Mouse (Mus musculus): ENCODE results near the gene Slc25a51. TPM values are rescaled to one million over a fixed set of nuclear protein-coding genes. Genes with fewer than 3 reads are reported as not detected.

Gene Slc25a51
- total and polyA plus RNA-seq, 3 experiments = 27.6 to 44.7 (median 44.4) TPM

GRCm38 (mm10) chr4:45376573-45376972 is 32.0 kb downstream of the Slc25a51 start:
- peaks cover 32 to 56% of the 10 kb centered on the region in 2 experiments for H3K36me3 ChIP-seq (replicated peaks in 1 of 2; ENCODE audit: control insufficient read depth in 1 of 2, insufficient read depth in 1 of 2, low read length in 1 of 2)
- dilution Hi-C loops (cut with MboI; ENCODE audit: extremely low pct_ligation_motif_present, extremely low pct_unique_long_range_greater_than_20kb, low sequenced_read_pairs) = no loop called here

GRCm38 (mm10) chr4:45374879-45375278 is 33.7 kb downstream of the Slc25a51 start:
- no peak for TF ChIP-seq EP300 (IDR thresholded peaks at IDR 0.05; ENCODE audit: low read length)
- no peak for TF ChIP-seq NRF1 (IDR thresholded peaks at IDR 0.05; ENCODE audit: low read depth, low read length)
- TF ChIP-seq TCF12 (IDR thresholded peaks at IDR 0.05; ENCODE audit: low read depth, low read length) = no peak
- TF ChIP-seq MAX (IDR thresholded peaks at IDR 0.05; ENCODE audit: low read length) = no peak
- TF ChIP-seq BHLHE40 (IDR thresholded peaks at IDR 0.05; ENCODE audit: low read depth, low read length) = no peak
- no peak for TF ChIP-seq CHD2 (IDR thresholded peaks at IDR 0.05; ENCODE audit: low read length)
- no peak for TF ChIP-seq ZC3H11A (IDR thresholded peaks at IDR 0.05; ENCODE audit: low read depth, low read length)
- no peak for TF ChIP-seq MXI1 (IDR thresholded peaks at IDR 0.05; ENCODE audit: low read depth, low read length)
- TF ChIP-seq E2F4 (IDR thresholded peaks at IDR 0.05; ENCODE audit: insufficient replicate concordance, low read depth, low read length) = no peak
- no peak for TF ChIP-seq ETS1 (conservative IDR thresholded peaks at IDR 0.05; ENCODE audit: low read depth, low read length)
- TF ChIP-seq UBTF (IDR thresholded peaks at IDR 0.05; ENCODE audit: low read depth, low read length) = no peak
- TF ChIP-seq GABPA (IDR thresholded peaks at IDR 0.05; ENCODE audit: insufficient replicate concordance, low read depth, low read length) = no peak
- no peak for TF ChIP-seq HCFC1 (IDR thresholded peaks at IDR 0.05; ENCODE audit: low read depth, low read length)
- peaks cover 38 to 68% of the 10 kb centered on the region in 2 experiments for H3K36me3 ChIP-seq (replicated peaks in 1 of 2; ENCODE audit: control insufficient read depth in 1 of 2, insufficient read depth in 1 of 2, low read length in 1 of 2)
- H3K9me3 ChIP-seq (replicated peaks; ENCODE audit: low read length) = no peaks in the 10 kb centered on the region

More at GRCm38 (mm10) chr4:45376573-45376972, 32.0 kb downstream of the Slc25a51 start:
- Histone ChIP-seq H3K79me2 (replicated peaks; ENCODE audit: control insufficient read depth, extremely low read depth, insufficient read depth, poor library complexity, severe bottlenecking) (no peaks in the 10 kb centered on the region), H3K9ac (ENCODE audit: insufficient read depth, low read depth) (no peak overlapping the region), H3K4me3 (replicated peaks in 1 of 3; ENCODE audit: low read depth in 2 of 3, low read length in 2 of 3, poor library complexity in 1 of 3) (no peak overlapping the region), H3K9me3 (replicated peaks; ENCODE audit: low read length) (no peaks in the 10 kb centered on the region), H3K4me2 (ENCODE audit: insufficient read depth, low read depth, poor library complexity, severe bottlenecking) (no peak overlapping the region), H3K27me3 (replicated peaks) (no peaks in the 10 kb centered on the region), H3K27ac (ENCODE audit: insufficient read depth, low read depth) (no peak overlapping the region), H3K4me1 (ENCODE audit: control insufficient read depth in 1 of 2, insufficient read depth in 2 of 2) (no peaks in the 10 kb centered on the region)
- no peak for TF ChIP-seq PAX5 (IDR thresholded peaks at IDR 0.05; ENCODE audit: low read length)
- TF ChIP-seq USF2 (conservative IDR thresholded peaks at IDR 0.05; ENCODE audit: low read depth, low read length) = no peak
- TF ChIP-seq IRF4 (IDR thresholded peaks at IDR 0.05; ENCODE audit: low read depth, low read length) = no peak
- TF ChIP-seq E2F4 (IDR thresholded peaks at IDR 0.05; ENCODE audit: insufficient replicate concordance, low read depth, low read length) = no peak
- TF ChIP-seq NELFE (IDR thresholded peaks at IDR 0.05; ENCODE audit: low read depth, low read length) = no peak
- TF ChIP-seq ZNF384 (IDR thresholded peaks at IDR 0.05; ENCODE audit: low read depth, low read length) = no peak
- no peak for TF ChIP-seq SIN3A (IDR thresholded peaks at IDR 0.05; ENCODE audit: low read length)
- TF ChIP-seq MAX (IDR thresholded peaks at IDR 0.05; ENCODE audit: low read length) = no peak
- no peak for TF ChIP-seq NRF1 (IDR thresholded peaks at IDR 0.05; ENCODE audit: low read depth, low read length)
- no peak for TF ChIP-seq GABPA (IDR thresholded peaks at IDR 0.05; ENCODE audit: insufficient replicate concordance, low read depth, low read length)
- TF ChIP-seq CTCF (conservative IDR thresholded peaks at IDR 0.05 in 1 of 2, IDR thresholded peaks at IDR 0.05 in 1 of 2; ENCODE audit: low read depth in 2 of 2, low read length in 2 of 2) = no peak
- TF ChIP-seq POLR2AphosphoS2 (IDR thresholded peaks at IDR 0.05; ENCODE audit: low read depth, low read length) = no peak
- TF ChIP-seq BHLHE40 (IDR thresholded peaks at IDR 0.05; ENCODE audit: low read depth, low read length) = no peak
- no peak for TF ChIP-seq CHD2 (IDR thresholded peaks at IDR 0.05; ENCODE audit: low read length)
- in situ Hi-C loops (cut with MboI; ENCODE audit: low pct_ligation_motif_present, low pct_unique_long_range_greater_than_20kb, low sequenced_read_pairs) = no loop called here
- no peak for DNase-seq (ENCODE audit: extremely low read depth)

More at GRCm38 (mm10) chr4:45374879-45375278, 33.7 kb downstream of the Slc25a51 start:
- Histone ChIP-seq H3K4me3 (replicated peaks in 1 of 3; ENCODE audit: low read depth in 2 of 3, low read length in 2 of 3, poor library complexity in 1 of 3) (no peak overlapping the region), H3K4me1 (ENCODE audit: control insufficient read depth in 1 of 2, insufficient read depth in 2 of 2) (no peaks in the 10 kb centered on the region), H3K9ac (ENCODE audit: insufficient read depth, low read depth) (no peak overlapping the region), H3K79me2 (replicated peaks; ENCODE audit: control insufficient read depth, extremely low read depth, insufficient read depth, poor library complexity, severe bottlenecking) (no peaks in the 10 kb centered on the region), H3K27me3 (replicated peaks) (no peaks in the 10 kb centered on the region), H3K4me2 (ENCODE audit: insufficient read depth, low read depth, poor library complexity, severe bottlenecking) (no peak overlapping the region), H3K27ac (ENCODE audit: insufficient read depth, low read depth) (no peak overlapping the region)
- in situ Hi-C loops (cut with MboI; ENCODE audit: low pct_ligation_motif_present, low pct_unique_long_range_greater_than_20kb, low sequenced_read_pairs) (no loop called here), dilution Hi-C loops (cut with MboI; ENCODE audit: extremely low pct_ligation_motif_present, extremely low pct_unique_long_range_greater_than_20kb, low sequenced_read_pairs) (no loop called here)
- DNase-seq (ENCODE audit: extremely low read depth) = no peak

Measured in CH12.LX (cell line).